Mouse (Mus musculus) liver, postnatal 0 days (tissue): ENCODE results near the gene Uchl3.

Experiments used
- CTCF ChIP-seq: sonication (generic); IDR thresholded peaks from 2 replicates; pipeline ENCODE4 v1.5.1; 2016; ENCODE audit warnings: antibody characterized with exemption, low read depth
- EP300 ChIP-seq: IDR thresholded peaks from 2 replicates; pipeline ENCODE4 v1.6.1; 2016; ENCODE audit warnings: antibody characterized with exemption, low read depth, mild to moderate bottlenecking

- TF ChIP-seq CTCF (no peak), EP300 (no peak)
These were observed 8.1 kb downstream of the Uchl3 start for GRCm38 (mm10) chr14:101661654-101662412.
